ENCODE assay signal across 13 mouse cellular contexts in the genomic region with DNA sequence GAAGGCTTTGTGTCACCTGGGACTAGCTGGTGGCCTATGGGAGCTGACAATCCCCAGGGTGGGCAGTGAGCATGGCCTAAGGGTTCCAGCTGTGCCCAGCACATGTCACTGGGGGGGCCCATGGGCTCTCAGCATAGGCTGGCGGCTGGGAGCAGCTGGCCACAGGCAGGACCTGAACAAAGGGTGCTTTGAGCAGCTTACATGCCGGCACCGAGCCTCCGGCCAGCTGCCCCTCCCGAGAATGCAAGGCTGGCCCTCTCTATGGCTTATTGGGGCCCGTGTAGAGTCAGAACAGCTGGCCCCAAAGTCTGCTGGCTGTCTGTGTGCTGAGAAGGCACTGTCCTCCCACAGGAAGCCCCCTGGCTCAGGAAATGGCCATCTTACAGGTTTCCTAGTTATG.
DNase-seq lines count a peak whose midpoint lies in the region; ATAC-seq and TF ChIP-seq lines count a peak whose summit lies in the region.
"Had no signal": no experiment of that assay in that cellular context is flagged by ENCODE, and none has a peak within 500 bp of the region (broad histone marks: within the 10 kb centered on the region; RNA-seq: fewer than 3 reads in every experiment).

No protein-coding gene starts in this region.

- H3K9ac ChIP-seq in embryonic facial prominence, embryonic 11.5 days (replicated peaks; ENCODE audit: low read length): no peak overlapping the region
- no peak overlapping the region for H3K9ac ChIP-seq in limb, embryonic 14.5 days (ENCODE audit: low read depth, low read length, severe bottlenecking)
- H3K9ac ChIP-seq: hindbrain, embryonic 15.5 days had no signal

- no peaks in the 10 kb centered on the region for H3K36me3 ChIP-seq in embryonic facial prominence, embryonic 11.5 days (replicated peaks; ENCODE audit: control insufficient read depth, insufficient read depth, low read depth, low read length)
- H3K36me3 ChIP-seq in limb, embryonic 14.5 days (ENCODE audit: control insufficient read depth, insufficient read depth, low read length): no peaks in the 10 kb centered on the region
- no peaks in the 10 kb centered on the region for H3K36me3 ChIP-seq in thymus, adult 2 months (ENCODE audit: control insufficient read depth, insufficient read depth, low read length)
- H3K36me3 ChIP-seq: hindbrain, embryonic 15.5 days had no signal

- intact Hi-C loops in left cerebral cortex, postnatal 10 days (cut with DNase I): no loop called here
- intact Hi-C loops in left cerebral cortex, adult 2 months (cut with DNase I): no loop called here

- TF ChIP-seq POLR2A in limb, embryonic 14.5 days (IDR thresholded peaks at IDR 0.05; ENCODE audit: borderline replicate concordance, extremely low read depth, insufficient read depth, insufficient read length): no peak
- TF ChIP-seq POLR2A in thymus, adult 2 months (IDR thresholded peaks at IDR 0.05; ENCODE audit: control insufficient read depth, extremely low read depth, insufficient read depth, low read length, poor library complexity): no peak

- no peaks in the 10 kb centered on the region for H3K27me3 ChIP-seq in embryonic facial prominence, embryonic 11.5 days (ENCODE audit: control insufficient read depth, insufficient read depth, low read length)
- H3K27me3 ChIP-seq in limb, embryonic 14.5 days (ENCODE audit: control insufficient read depth, insufficient read depth, low read length): no peaks in the 10 kb centered on the region
- no peaks in the 10 kb centered on the region for H3K27me3 ChIP-seq in thymus, adult 2 months (ENCODE audit: control insufficient read depth, insufficient read depth, low read length)
- H3K27me3 ChIP-seq: hindbrain, embryonic 15.5 days had no signal

- 25% methylated on average over 6 of the region's 6 CpGs for WGBS in embryonic facial prominence, embryonic 11.5 days
- 57% methylated on average over 6 of the region's 6 CpGs for WGBS in limb, embryonic 14.5 days
- 91% methylated on average over 6 of the region's 6 CpGs for WGBS in thymus, adult 2 months

- no peak for DNase-seq in frontal cortex, postnatal 14 days (ENCODE audit: low spot score in 2 of 2)
- peak; percentile 11 to 48 for DNase-seq in left cerebral cortex, postnatal 10 days (ENCODE audit: extremely low spot score in 1 of 2, low spot score in 2 of 2)
- DNase-seq in left cerebral cortex, adult 2 months (ENCODE audit: extremely low spot score in 1 of 2, low spot score in 2 of 2): no peak
- no peak for DNase-seq in embryonic facial prominence, embryonic 11.5 days (ENCODE audit: low spot score)
- DNase-seq in limb, embryonic 14.5 days (ENCODE audit: low spot score): peak; percentile 53
- no peak for DNase-seq in adrenal gland, adult (ENCODE audit: inconsistent age in 2 of 2, low spot score in 1 of 2)
- no peak for DNase-seq in thymus, adult 2 months
- DNase-seq: adrenal gland, postnatal 36 days; cerebellum, postnatal 14 days; lung, postnatal 14 days had no signal

- H3K4me2 ChIP-seq in embryonic facial prominence, embryonic 11.5 days (ENCODE audit: low read depth, low read length): no peak overlapping the region
- H3K4me2 ChIP-seq in limb, embryonic 14.5 days (replicated peaks; ENCODE audit: low read depth, low read length, severe bottlenecking): no peak overlapping the region
- H3K4me2 ChIP-seq: hindbrain, embryonic 15.5 days had no signal

- H3K9me3 ChIP-seq in embryonic facial prominence, embryonic 11.5 days (replicated peaks; ENCODE audit: control insufficient read depth, low read length): no peaks in the 10 kb centered on the region
- no peaks in the 10 kb centered on the region for H3K9me3 ChIP-seq in limb, embryonic 14.5 days (ENCODE audit: control insufficient read depth, low read length)
- H3K9me3 ChIP-seq: hindbrain, embryonic 15.5 days had no signal

- H3K27ac ChIP-seq in left cerebral cortex, adult 2 months: no peak overlapping the region
- H3K27ac ChIP-seq in embryonic facial prominence, embryonic 11.5 days (replicated peaks; ENCODE audit: low read depth, low read length): no peak overlapping the region
- H3K27ac ChIP-seq in limb, embryonic 14.5 days (replicated peaks; ENCODE audit: low read depth, low read length): 0 out of 2 replicates have a peak overlapping the region, but pooled peaks have one; percentile 5
- no peak overlapping the region for H3K27ac ChIP-seq in thymus, adult 2 months (ENCODE audit: control insufficient read depth, insufficient read depth, low read length)
- H3K27ac ChIP-seq: hindbrain, embryonic 15.5 days had no signal

- no peak overlapping the region for H3K4me3 ChIP-seq in left cerebral cortex, adult 2 months
- no peak overlapping the region for H3K4me3 ChIP-seq in embryonic facial prominence, embryonic 11.5 days (ENCODE audit: low read depth, low read length)
- no peak overlapping the region for H3K4me3 ChIP-seq in limb, embryonic 14.5 days (replicated peaks; ENCODE audit: low read length)
- no peak overlapping the region for H3K4me3 ChIP-seq in thymus, adult 2 months (ENCODE audit: control insufficient read depth, insufficient read depth, low read length)
- H3K4me3 ChIP-seq: hindbrain, embryonic 15.5 days had no signal

- peak; percentile 52; the same call in 1 of the 2 replicates for ATAC-seq in frontal cortex, adult (ENCODE audit: low TSS enrichment)
- peak; percentile 54 for ATAC-seq in embryonic facial prominence, embryonic 11.5 days (replicated peaks; ENCODE audit: insufficient number of reproducible peaks, low FRiP score, low TSS enrichment, low read depth)
- peak; percentile 68; the same call in 1 of the 2 replicates for ATAC-seq in limb, embryonic 14.5 days (ENCODE audit: low FRiP score, low read depth)
- ATAC-seq: Patski had no signal

- H3K4me1 ChIP-seq in embryonic facial prominence, embryonic 11.5 days (ENCODE audit: control insufficient read depth, insufficient read depth, low read length): no peaks in the 10 kb centered on the region
- peaks cover 7% of the 10 kb centered on the region; the same call in 1 of the 2 replicates for H3K4me1 ChIP-seq in limb, embryonic 14.5 days (ENCODE audit: control insufficient read depth, insufficient read depth, low read length)
- H3K4me1 ChIP-seq in thymus, adult 2 months (replicated peaks; ENCODE audit: control insufficient read depth, insufficient read depth, low read length): no peaks in the 10 kb centered on the region

- no peak for TF ChIP-seq CTCF in left cerebral cortex, adult 2 months (IDR thresholded peaks at IDR 0.05)
- no peak for TF ChIP-seq CTCF in thymus, adult 2 months (IDR thresholded peaks at IDR 0.05; ENCODE audit: borderline replicate concordance, control insufficient read depth, extremely low read depth, insufficient read depth, low read length, poor library complexity)

Comparison
In these comparisons a context has a peak if more than half of its experiments do, and no peak if none do; other contexts are left out.
1. DNase-seq: peak in left cerebral cortex, postnatal 10 days (2 of 2) and limb, embryonic 14.5 days (single experiment); none in frontal cortex, postnatal 14 days (0 of 2), left cerebral cortex, adult 2 months (0 of 2), embryonic facial prominence, embryonic 11.5 days (single experiment), adrenal gland, adult (0 of 2) and thymus, adult 2 months (single experiment).
2. Peak in every context shown above with its lines, with median percentiles within 50 percentile points of each other: ATAC-seq.